Mouse (Mus musculus) heart, adult 2 months (tissue): ENCODE results near the gene Hoxd11. TPM values are rescaled to one million over a fixed set of nuclear protein-coding genes. Genes with fewer than 3 reads are reported as not detected.

Experiments
- DNase-seq, 2 experiments: peaks; one replicate each; pipeline ENCODE4 v3.0.0; 2021
- H3K27ac ChIP-seq: fragments of 200-600 bp; 2 replicates; pipeline ENCODE4 v1.8.1; 2022
- H3K27me3 ChIP-seq: fragments of 200-500 bp; 2 replicates; pipeline ENCODE4 v1.6.1; 2012; ENCODE audit warnings: mild to moderate bottlenecking, low read length, inconsistent platforms, mixed read lengths; ENCODE audit not compliant: control insufficient read depth, insufficient read depth
- H3K36me3 ChIP-seq: fragments of 200-500 bp; 2 replicates; pipeline ENCODE4 v1.6.1; 2012; ENCODE audit warnings: low read length, inconsistent platforms; ENCODE audit not compliant: control insufficient read depth, insufficient read depth
- H3K4me1 ChIP-seq: fragments of 200-500 bp; 2 replicates; pipeline ENCODE4 v1.6.1; 2011; ENCODE audit warnings: low read length; ENCODE audit not compliant: control insufficient read depth, insufficient read depth
- H3K4me3 ChIP-seq: fragments of 200-600 bp; 2 replicates; pipeline ENCODE4 v1.8.1; 2022
- H3K79me2 ChIP-seq: fragments of 200-500 bp; replicated peaks from 2 replicates; pipeline ENCODE4 v1.6.1; 2012; ENCODE audit warnings: mild to moderate bottlenecking, inconsistent platforms, low read length, moderate library complexity, mixed read lengths; ENCODE audit not compliant: control insufficient read depth, insufficient read depth
- H3K9ac ChIP-seq: fragments of 200-500 bp; 2 replicates; pipeline ENCODE4 v1.6.1; 2012; ENCODE audit warnings: low read depth, mild to moderate bottlenecking, control low read depth, inconsistent platforms, low read length, mixed read lengths
- CTCF ChIP-seq: fragments of 200-600 bp; IDR thresholded peaks from 2 replicates; pipeline ENCODE4 v1.8.1; 2022; ENCODE audit warnings: antibody characterized with exemption, mild to moderate bottlenecking, moderate library complexity
- EP300 ChIP-seq: fragments of 200-500 bp; IDR thresholded peaks from 2 replicates; pipeline ENCODE4 v1.6.1; 2011; ENCODE audit warnings: low read depth, low read length, control low read depth; ENCODE audit not compliant: insufficient read depth
- POLR2A ChIP-seq: fragments of 200-500 bp; IDR thresholded peaks from 2 replicates; pipeline ENCODE4 v1.6.1; 2011; ENCODE audit warnings: mild to moderate bottlenecking, low read depth, low read length, control low read depth; ENCODE audit not compliant: insufficient read depth
- WGBS: fragments of 180-500 bp; shearing (Covaris S2); methylation state at CpG from one replicate; pipeline ENCODE4 v1.1.7; 2018; 5-methylcytosine and 5-hydroxymethylcytosine counted together
- intact Hi-C: fragments of 180-260 bp; cut with DNase I; formaldehyde crosslinking; loops from one replicate; pipeline ENCODE4 v1.15.1; 2025
- polyA plus RNA-seq: library from polyadenylated mRNA; depleted of rRNA; stranded (reverse); fragments of >200 nt; gene quantifications from 2 replicates; pipeline ENCODE4 v1.2.3, GENCODE M21; 2012
- total RNA-seq, 2 experiments: library from RNA; stranded (reverse); gene quantifications; 2 replicates each; pipeline ENCODE4 v1.2.3; 2021

Hoxd11 gene
- total and polyA plus RNA-seq, 3 experiments = not detected

- Histone ChIP-seq H3K9ac (no peak overlapping the region), H3K27ac (no peak overlapping the region), H3K36me3 (no peaks in the 10 kb centered on the region), H3K4me3 (peak overlapping the region; percentile 2; the same call in 1 of the 2 replicates), H3K4me1 (no peaks in the 10 kb centered on the region), H3K27me3 (peaks cover 26% of the 10 kb centered on the region), H3K79me2 (no peaks in the 10 kb centered on the region)
- no peak for TF ChIP-seq EP300
- TF ChIP-seq POLR2A = no peak
- no peak for TF ChIP-seq CTCF
- no peak for DNase-seq
- intact Hi-C loops = no loop called here
- WGBS = 5% methylated on average over 42 of the region's 43 CpGs
Observed at GRCm38 (mm10) chr2:74726973-74727639, 47.7 kb downstream of the Hoxd11 start.

GRCm38 (mm10) chr2:74727640-74728302, 48.4 kb downstream of the Hoxd11 start:
- H3K9ac ChIP-seq = no peak overlapping the region
- peaks cover 28% of the 10 kb centered on the region for H3K27me3 ChIP-seq
- TF ChIP-seq POLR2A (no peak), CTCF (no peak), EP300 (no peak)
- DNase-seq = no peak
- 6% methylated on average over 25 of the region's 25 CpGs for WGBS
- H3K79me2 ChIP-seq = no peaks in the 10 kb centered on the region
- H3K27ac ChIP-seq = no peak overlapping the region
- no peaks in the 10 kb centered on the region for H3K36me3 ChIP-seq
- no peaks in the 10 kb centered on the region for H3K4me1 ChIP-seq
- no peak overlapping the region for H3K4me3 ChIP-seq
- intact Hi-C loops = no loop called here

- Histone ChIP-seq H3K9ac (no peak overlapping the region), H3K36me3 (no peaks in the 10 kb centered on the region), H3K79me2 (no peaks in the 10 kb centered on the region), H3K4me3 (no peak overlapping the region), H3K27me3 (peaks cover 25% of the 10 kb centered on the region), H3K27ac (no peak overlapping the region), H3K4me1 (no peaks in the 10 kb centered on the region)
- DNase-seq = no peak
- intact Hi-C loops = no loop called here
- TF ChIP-seq EP300 (no peak), CTCF (no peak)
- 24% methylated on average over 13 of the region's 13 CpGs for WGBS
Observed at GRCm38 (mm10) chr2:74728303-74728680, 48.9 kb downstream of the Hoxd11 start.

- intact Hi-C loops = no loop called here
- TF ChIP-seq EP300 (no peak), CTCF (no peak), POLR2A (no peak)
Observed at GRCm38 (mm10) chr2:74730331-74730730, 51.0 kb downstream of the Hoxd11 start.

GRCm38 (mm10) chr2:74731055-74731454, 51.7 kb downstream of the Hoxd11 start:
- H3K9ac ChIP-seq = no peak overlapping the region
- intact Hi-C loops = no loop called here
- no peaks in the 10 kb centered on the region for H3K4me1 ChIP-seq
- no peak for TF ChIP-seq EP300
- TF ChIP-seq POLR2A = no peak
- TF ChIP-seq CTCF = no peak
- no peak overlapping the region for H3K27ac ChIP-seq
- no peak overlapping the region for H3K4me3 ChIP-seq
- H3K27me3 ChIP-seq = peaks cover 39% of the 10 kb centered on the region
- DNase-seq = no peak
- H3K36me3 ChIP-seq = no peaks in the 10 kb centered on the region
- no peaks in the 10 kb centered on the region for H3K79me2 ChIP-seq

More at GRCm38 (mm10) chr2:74730331-74730730, 51.0 kb downstream of the Hoxd11 start:
- H3K27ac ChIP-seq = no peak overlapping the region
- H3K27me3 ChIP-seq = peaks cover 35% of the 10 kb centered on the region
- H3K9ac ChIP-seq = no peak overlapping the region
- no peaks in the 10 kb centered on the region for H3K79me2 ChIP-seq
- no peak overlapping the region for H3K4me3 ChIP-seq
- H3K4me1 ChIP-seq = no peaks in the 10 kb centered on the region
- 25% methylated on average over 8 of the region's 8 CpGs for WGBS
- no peak for DNase-seq
- no peaks in the 10 kb centered on the region for H3K36me3 ChIP-seq

GRCm38 (mm10) chr2:74731799-74732512, 52.6 kb downstream of the Hoxd11 start:
- Histone ChIP-seq H3K79me2 (no peaks in the 10 kb centered on the region), H3K36me3 (no peaks in the 10 kb centered on the region), H3K9ac (no peak overlapping the region), H3K4me3 (no peak overlapping the region), H3K27me3 (peaks cover 40% of the 10 kb centered on the region), H3K4me1 (no peaks in the 10 kb centered on the region), H3K27ac (no peak overlapping the region)
- intact Hi-C loops = no loop called here
- WGBS = 12% methylated on average over 9 of the region's 9 CpGs
- TF ChIP-seq CTCF (no peak), POLR2A (no peak), EP300 (no peak)
- no peak for DNase-seq
